Comparison of ENCODE assay signal across 22 mouse cellular contexts in the genomic region with DNA sequence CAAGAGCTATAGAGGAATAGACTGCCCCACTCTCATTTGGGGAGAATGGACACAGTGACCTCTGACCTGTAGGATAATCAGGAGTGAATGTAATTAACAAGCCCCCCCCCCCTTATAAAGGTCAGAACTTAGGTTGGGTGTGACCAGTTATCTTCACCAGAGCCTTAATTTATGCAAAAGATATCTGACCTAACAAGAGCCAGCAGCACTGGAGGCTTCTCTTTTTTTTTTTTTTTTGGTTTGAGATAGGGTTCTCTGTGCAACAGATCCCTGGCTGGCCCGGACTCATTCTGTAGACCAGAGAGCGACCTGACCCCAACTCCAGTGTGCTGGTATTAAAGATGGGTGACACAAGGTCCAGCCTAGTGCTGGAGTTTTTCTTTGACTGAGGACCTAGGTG. TPM values are rescaled to one million over a fixed set of nuclear protein-coding genes. Genes with fewer than 3 reads are reported as not detected.
"Had no signal": no experiment of that assay in that cellular context is flagged by ENCODE, and none has a peak within 500 bp of the region (broad histone marks: within the 10 kb centered on the region; RNA-seq: fewer than 3 reads in every experiment).

No protein-coding gene starts in this region.

- H3K4me1 ChIP-seq: lung, embryonic 15.5 days; neural tube, embryonic 12.5 days; stomach, embryonic 15.5 days had no signal

- H3K27me3 ChIP-seq: lung, embryonic 15.5 days; midbrain, embryonic 13.5 days; midbrain, embryonic 15.5 days; neural tube, embryonic 12.5 days; stomach, embryonic 15.5 days had no signal

- DNase-seq: lung, adult 2 months; lung, postnatal 4 days; right cerebral cortex, postnatal 14 days; thymus, postnatal 14 days; thymus, postnatal 36 days had no signal

- H3K9me3 ChIP-seq: lung, embryonic 15.5 days; midbrain, embryonic 13.5 days; midbrain, embryonic 15.5 days; neural tube, embryonic 12.5 days; stomach, embryonic 15.5 days had no signal

- H3K4me3 ChIP-seq: lung, embryonic 15.5 days; midbrain, embryonic 13.5 days; midbrain, embryonic 15.5 days; neural tube, embryonic 12.5 days; stomach, embryonic 15.5 days had no signal

- ATAC-seq: midbrain, embryonic 13.5 days; midbrain, embryonic 15.5 days had no signal

- H3K4me2 ChIP-seq: lung, embryonic 15.5 days; midbrain, embryonic 11.5 days; midbrain, embryonic 13.5 days; midbrain, embryonic 15.5 days; neural tube, embryonic 12.5 days; stomach, embryonic 15.5 days had no signal

- H3K9ac ChIP-seq: lung, embryonic 15.5 days; midbrain, embryonic 13.5 days; midbrain, embryonic 15.5 days; neural tube, embryonic 12.5 days; stomach, embryonic 15.5 days had no signal

- H3K27ac ChIP-seq: lung, embryonic 15.5 days; midbrain, embryonic 13.5 days; midbrain, embryonic 15.5 days; neural tube, embryonic 12.5 days; stomach, embryonic 15.5 days; stomach, postnatal 0 days had no signal

RNA-seq across cellular contexts. Expression of gene Nrip2, which starts 30.2 kb away (rescaled TPM):
- total RNA-seq: monocyte, adult 5-6 weeks had no signal

RNA-seq across cellular contexts. Expression of gene Gm44596, which starts 54.0 kb away (rescaled TPM):
- total RNA-seq: megakaryocyte, adult 5-6 weeks; midbrain, postnatal 0 days; monocyte, adult 5-6 weeks; neutrophil, adult 5-6 weeks had no signal
- polyA plus RNA-seq: liver, embryonic 16.5 days; lung, adult 2 months; lung, embryonic 15.5 days; lung, postnatal 0 days; midbrain, embryonic 11.5 days; midbrain, embryonic 13.5 days; midbrain, embryonic 15.5 days; midbrain, postnatal 0 days; neural tube, embryonic 12.5 days; neural tube, embryonic 14.5 days; spleen, adult 2 months; stomach, embryonic 15.5 days; stomach, postnatal 0 days; testis, adult 2 months; thymus, postnatal 0 days had no signal

RNA-seq across cellular contexts. Expression of gene Tex52, which starts 54.0 kb away (rescaled TPM):
- total RNA-seq: monocyte, adult 5-6 weeks; neutrophil, adult 5-6 weeks had no signal
- polyA plus RNA-seq: liver, embryonic 16.5 days had no signal
